Mouse (Mus musculus): Measurements from ENCODE around the gene Ier3. TPM values are rescaled to one million over a fixed set of nuclear protein-coding genes. Genes with fewer than 3 reads are reported as not detected.

Ier3 gene
- polyA plus RNA-seq, 1 experiment from 2014 or later: 7.5 TPM

- DNase-seq (ENCODE audit: low spot score) (no peak), ATAC-seq (ENCODE audit: low FRiP score) (no peak)
- H3K9ac ChIP-seq: 0 out of 2 replicates have a peak overlapping the region, but pooled peaks have one; percentile 33
- H3K27me3 ChIP-seq (ENCODE audit: control insufficient read depth, insufficient read depth, low read length): no peaks in the 10 kb centered on the region
- peaks cover 31% of the 10 kb centered on the region for H3K4me1 ChIP-seq (replicated peaks; ENCODE audit: control insufficient read depth, insufficient read depth, low read length)
- H3K4me2 ChIP-seq (replicated peaks): no peak overlapping the region
- H3K4me3 ChIP-seq (replicated peaks; ENCODE audit: low read length): no peak overlapping the region
- H3K36me3 ChIP-seq (replicated peaks; ENCODE audit: control insufficient read depth, insufficient read depth): peaks cover 79% of the 10 kb centered on the region
- H3K9me3 ChIP-seq (ENCODE audit: control insufficient read depth, low read length): no peaks in the 10 kb centered on the region
- no peak overlapping the region for H3K27ac ChIP-seq
- 67% methylated on average over 8 of the region's 8 CpGs for WGBS
These were observed 11.1 kb downstream of the Ier3 start for GRCm38 (mm10) chr17:35832400-35833238.

- no peak overlapping the region for H3K27ac ChIP-seq
- no peaks in the 10 kb centered on the region for H3K27me3 ChIP-seq (ENCODE audit: control insufficient read depth, insufficient read depth, low read length)
- 0 out of 2 replicates have a peak overlapping the region, but pooled peaks have one; percentile 83 for H3K4me2 ChIP-seq (replicated peaks)
- 0 out of 2 replicates have a peak overlapping the region, but pooled peaks have one; percentile 84 for H3K4me3 ChIP-seq (replicated peaks; ENCODE audit: low read length)
- WGBS: 30% methylated on average over 5 of the region's 5 CpGs
- 0 out of 2 replicates have a peak overlapping the region, but pooled peaks have one; percentile 33 for H3K9ac ChIP-seq
- H3K9me3 ChIP-seq (ENCODE audit: control insufficient read depth, low read length): no peaks in the 10 kb centered on the region
- peaks cover 31% of the 10 kb centered on the region for H3K4me1 ChIP-seq (replicated peaks; ENCODE audit: control insufficient read depth, insufficient read depth, low read length)
- no peak for DNase-seq (ENCODE audit: low spot score)
- no peak for ATAC-seq (ENCODE audit: low FRiP score)
- peaks cover 73% of the 10 kb centered on the region for H3K36me3 ChIP-seq (replicated peaks; ENCODE audit: control insufficient read depth, insufficient read depth)
These were observed 11.8 kb downstream of the Ier3 start for GRCm38 (mm10) chr17:35833239-35833751.

- no peak for ATAC-seq (ENCODE audit: low FRiP score)
- Histone ChIP-seq H3K9me3 (ENCODE audit: control insufficient read depth, low read length) (no peaks in the 10 kb centered on the region), H3K4me3 (replicated peaks; ENCODE audit: low read length) (peak overlapping the region; percentile 84; the same call in 1 of the 2 replicates), H3K36me3 (replicated peaks; ENCODE audit: control insufficient read depth, insufficient read depth) (peaks cover 67% of the 10 kb centered on the region), H3K27me3 (ENCODE audit: control insufficient read depth, insufficient read depth, low read length) (no peaks in the 10 kb centered on the region), H3K4me2 (replicated peaks) (peak overlapping the region; percentile 83), H3K4me1 (replicated peaks; ENCODE audit: control insufficient read depth, insufficient read depth, low read length) (peaks cover 31% of the 10 kb centered on the region), H3K27ac (no peak overlapping the region; the same call in 1 of the 2 replicates), H3K9ac (peak overlapping the region; percentile 33; the same call in 1 of the 2 replicates)
- no peak for DNase-seq (ENCODE audit: low spot score)
- 48% methylated on average over 5 of the region's 5 CpGs for WGBS
These were observed 12.4 kb downstream of the Ier3 start for GRCm38 (mm10) chr17:35833894-35834293.

GRCm38 (mm10) chr17:35834696-35835422 is 13.4 kb downstream of the Ier3 start:
- Histone ChIP-seq H3K9me3 (ENCODE audit: control insufficient read depth, low read length) (no peaks in the 10 kb centered on the region), H3K27ac (no peak overlapping the region), H3K36me3 (replicated peaks; ENCODE audit: control insufficient read depth, insufficient read depth) (peaks cover 65% of the 10 kb centered on the region), H3K4me2 (replicated peaks) (peak overlapping the region; percentile 83), H3K27me3 (ENCODE audit: control insufficient read depth, insufficient read depth, low read length) (no peaks in the 10 kb centered on the region), H3K4me3 (replicated peaks; ENCODE audit: low read length) (peak overlapping the region; percentile 84), H3K9ac (peak overlapping the region; percentile 99), H3K4me1 (replicated peaks; ENCODE audit: control insufficient read depth, insufficient read depth, low read length) (peaks cover 39% of the 10 kb centered on the region)
- WGBS: 72% methylated on average over 26 of the region's 26 CpGs
- ATAC-seq (ENCODE audit: low FRiP score) (no peak), DNase-seq (ENCODE audit: low spot score) (no peak)

- Histone ChIP-seq H3K27me3 (ENCODE audit: control insufficient read depth, insufficient read depth, low read length) (no peaks in the 10 kb centered on the region), H3K9me3 (ENCODE audit: control insufficient read depth, low read length) (no peaks in the 10 kb centered on the region), H3K36me3 (replicated peaks; ENCODE audit: control insufficient read depth, insufficient read depth) (peaks cover 61% of the 10 kb centered on the region), H3K27ac (no peak overlapping the region), H3K9ac (peak overlapping the region; percentile 99), H3K4me3 (replicated peaks; ENCODE audit: low read length) (peak overlapping the region; percentile 84), H3K4me2 (replicated peaks) (peak overlapping the region; percentile 83), H3K4me1 (replicated peaks; ENCODE audit: control insufficient read depth, insufficient read depth, low read length) (peaks cover 42% of the 10 kb centered on the region)
- DNase-seq (ENCODE audit: low spot score) (no peak), ATAC-seq (ENCODE audit: low FRiP score) (no peak)
- WGBS: 74% methylated on average over 26 of the region's 26 CpGs
These were observed 14.1 kb downstream of the Ier3 start for GRCm38 (mm10) chr17:35835424-35836140.

- peak overlapping the region; percentile 99 for H3K9ac ChIP-seq
- H3K4me3 ChIP-seq (replicated peaks; ENCODE audit: low read length): peak overlapping the region; percentile 84
- 8% methylated on average over 24 of the region's 24 CpGs for WGBS
- H3K27ac ChIP-seq: peak overlapping the region; percentile 99
- DNase-seq (ENCODE audit: low spot score) (peak; percentile 94), ATAC-seq (ENCODE audit: low FRiP score) (no peak)
- H3K36me3 ChIP-seq (replicated peaks; ENCODE audit: control insufficient read depth, insufficient read depth): peaks cover 53% of the 10 kb centered on the region
- H3K9me3 ChIP-seq (ENCODE audit: control insufficient read depth, low read length): no peaks in the 10 kb centered on the region
- H3K4me1 ChIP-seq (replicated peaks; ENCODE audit: control insufficient read depth, insufficient read depth, low read length): peaks cover 42% of the 10 kb centered on the region
- no peaks in the 10 kb centered on the region for H3K27me3 ChIP-seq (ENCODE audit: control insufficient read depth, insufficient read depth, low read length)
- H3K4me2 ChIP-seq (replicated peaks): peak overlapping the region; percentile 83
These were observed 14.9 kb downstream of the Ier3 start for GRCm38 (mm10) chr17:35836178-35836965.

- peak; percentile 89 for DNase-seq (ENCODE audit: low spot score)
- Histone ChIP-seq H3K27me3 (ENCODE audit: control insufficient read depth, insufficient read depth, low read length) (no peaks in the 10 kb centered on the region), H3K4me3 (replicated peaks; ENCODE audit: low read length) (peak overlapping the region; percentile 84), H3K36me3 (replicated peaks; ENCODE audit: control insufficient read depth, insufficient read depth) (peaks cover 46% of the 10 kb centered on the region), H3K27ac (peak overlapping the region; percentile 99), H3K9ac (peak overlapping the region; percentile 99), H3K9me3 (ENCODE audit: control insufficient read depth, low read length) (no peaks in the 10 kb centered on the region), H3K4me1 (replicated peaks; ENCODE audit: control insufficient read depth, insufficient read depth, low read length) (peaks cover 46% of the 10 kb centered on the region), H3K4me2 (replicated peaks) (peak overlapping the region; percentile 83)
- peak; percentile 35 for ATAC-seq (ENCODE audit: low FRiP score)
- under 1% methylated on average over 25 of the region's 25 CpGs for WGBS
These were observed 15.5 kb downstream of the Ier3 start for GRCm38 (mm10) chr17:35836991-35837422.

- Histone ChIP-seq H3K4me1 (replicated peaks; ENCODE audit: control insufficient read depth, insufficient read depth, low read length) (peaks cover 50% of the 10 kb centered on the region), H3K9ac (peak overlapping the region; percentile 99), H3K36me3 (replicated peaks; ENCODE audit: control insufficient read depth, insufficient read depth) (peaks cover 42% of the 10 kb centered on the region), H3K4me2 (replicated peaks) (peak overlapping the region; percentile 83), H3K9me3 (ENCODE audit: control insufficient read depth, low read length) (no peaks in the 10 kb centered on the region), H3K27me3 (ENCODE audit: control insufficient read depth, insufficient read depth, low read length) (no peaks in the 10 kb centered on the region), H3K27ac (peak overlapping the region; percentile 99), H3K4me3 (replicated peaks; ENCODE audit: low read length) (peak overlapping the region; percentile 84)
- ATAC-seq (ENCODE audit: low FRiP score): no peak
- 0% methylated on average over 18 of the region's 18 CpGs for WGBS
- no peak for DNase-seq (ENCODE audit: low spot score)
These were observed 16.0 kb downstream of the Ier3 start for GRCm38 (mm10) chr17:35837487-35837886.
